Mouse (Mus musculus): ENCODE measurements around the gene Strip2.

DNA sequence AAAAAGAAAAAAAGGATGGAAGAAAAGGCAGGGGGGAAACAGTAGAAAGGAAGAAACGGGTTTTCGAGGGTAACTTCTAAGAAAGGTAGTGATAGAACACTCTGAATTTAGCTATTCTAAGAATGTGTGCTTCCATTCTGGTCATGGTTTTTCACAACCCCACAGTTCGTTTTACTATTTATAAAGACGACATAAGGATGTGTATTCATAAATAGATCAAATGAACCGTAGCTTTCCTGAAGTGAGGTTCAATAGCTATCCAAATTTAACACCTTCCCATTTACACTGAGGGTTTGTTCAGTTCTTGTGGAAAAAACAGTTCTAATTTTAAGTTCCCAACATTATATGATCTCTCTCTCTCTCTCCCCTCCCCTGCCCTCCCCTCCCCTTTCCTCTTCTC, 56.5 kb downstream of the Strip2 start:
- no peak for TF ChIP-seq CTCF (IDR thresholded peaks at IDR 0.05; ENCODE audit: extremely low read depth, insufficient read depth, insufficient read length, insufficient replicate concordance)
- no peak for TF ChIP-seq POLR2A (IDR thresholded peaks at IDR 0.05; ENCODE audit: low read depth, low read length)
